Mouse (Mus musculus): ENCODE results near the gene Hcrt.

Gene Hcrt

GRCm38 (mm10) chr11:100762831-100763230 lies at the start of gene Hcrt:
TSS of gene Hcrt (minus strand) at chr11:100762931.
- DNase-seq (ENCODE audit: low spot score in 2 of 2): no peak

GRCm38 (mm10) chr11:100811132-100811531 lies 48.4 kb upstream of the Hcrt start:
- DNase-seq (ENCODE audit: low spot score in 2 of 2): no peak

GRCm38 (mm10) chr11:100810516-100810915 lies 47.8 kb upstream of the Hcrt start:
- DNase-seq (ENCODE audit: low spot score in 2 of 2): no peak

- no peak for DNase-seq (ENCODE audit: low spot score in 2 of 2)
Measured at GRCm38 (mm10) chr11:100806380-100807305, 43.9 kb upstream of the Hcrt start.

GRCm38 (mm10) chr11:100805535-100805934 lies 42.8 kb upstream of the Hcrt start:
- DNase-seq (ENCODE audit: low spot score in 2 of 2): no peak

- DNase-seq (ENCODE audit: low spot score in 2 of 2): no peak
Measured at GRCm38 (mm10) chr11:100804409-100804808, 41.7 kb upstream of the Hcrt start.

GRCm38 (mm10) chr11:100799426-100799825 lies 36.7 kb upstream of the Hcrt start:
- no peak for DNase-seq (ENCODE audit: low spot score in 2 of 2)

- DNase-seq (ENCODE audit: low spot score in 2 of 2): no peak
Measured at GRCm38 (mm10) chr11:100796585-100796984, 33.9 kb upstream of the Hcrt start.

GRCm38 (mm10) chr11:100795386-100795785 lies 32.7 kb upstream of the Hcrt start:
- no peak for DNase-seq (ENCODE audit: low spot score in 2 of 2)

- no peak for DNase-seq (ENCODE audit: low spot score in 2 of 2)
Measured at GRCm38 (mm10) chr11:100791457-100792049, 28.8 kb upstream of the Hcrt start.

- DNase-seq (ENCODE audit: low spot score in 2 of 2): peak in 1 of 2 experiments; percentile 28
Measured at GRCm38 (mm10) chr11:100790644-100791043, 27.9 kb upstream of the Hcrt start.

- no peak for DNase-seq (ENCODE audit: low spot score in 2 of 2)
Measured at GRCm38 (mm10) chr11:100789702-100790101, 27.0 kb upstream of the Hcrt start.

GRCm38 (mm10) chr11:100785774-100786173 lies 23.0 kb upstream of the Hcrt start:
- DNase-seq (ENCODE audit: low spot score in 2 of 2): no peak

GRCm38 (mm10) chr11:100784286-100784685 lies 21.6 kb upstream of the Hcrt start:
- no peak for DNase-seq (ENCODE audit: low spot score in 2 of 2)

GRCm38 (mm10) chr11:100782568-100782967 lies 19.8 kb upstream of the Hcrt start:
- no peak for DNase-seq (ENCODE audit: low spot score in 2 of 2)

- no peak for DNase-seq (ENCODE audit: low spot score in 2 of 2)
Measured at GRCm38 (mm10) chr11:100781763-100782475, 19.2 kb upstream of the Hcrt start.

- DNase-seq (ENCODE audit: low spot score in 2 of 2): no peak
Measured at GRCm38 (mm10) chr11:100780247-100780646, 17.5 kb upstream of the Hcrt start.

GRCm38 (mm10) chr11:100778069-100778468 lies 15.3 kb upstream of the Hcrt start:
- no peak for DNase-seq (ENCODE audit: low spot score in 2 of 2)

- DNase-seq (ENCODE audit: low spot score in 2 of 2): no peak
Measured at GRCm38 (mm10) chr11:100775921-100776320, 13.2 kb upstream of the Hcrt start.

- DNase-seq (ENCODE audit: low spot score in 2 of 2): no peak
Measured at GRCm38 (mm10) chr11:100774261-100774660, 11.5 kb upstream of the Hcrt start.

- peak; percentile 75 to 81 for DNase-seq (ENCODE audit: low spot score in 2 of 2)
Measured at GRCm38 (mm10) chr11:100770646-100771408, 8.1 kb upstream of the Hcrt start, which contains the start of gene Ghdc. TSS of gene Ghdc (minus strand) at chr11:100770957.

- DNase-seq (ENCODE audit: low spot score in 2 of 2): no peak
Measured at GRCm38 (mm10) chr11:100769980-100770379, 7.2 kb upstream of the Hcrt start.
